Mouse (Mus musculus): ENCODE results near the gene Osbp2. TPM values are rescaled to one million over a fixed set of nuclear protein-coding genes. Genes with fewer than 3 reads are reported as not detected.

Gene Osbp2
- total RNA-seq, 1 experiment, result 0.27 TPM

GRCm38 (mm10) chr11:3879836-3880235, 16.1 kb upstream of the Osbp2 start:
- H3K9ac ChIP-seq (ENCODE audit: insufficient read depth, low read depth, low read length, poor library complexity, severe bottlenecking), result no peak overlapping the region
- in situ Hi-C loops (cut with MboI; ENCODE audit: low sequenced_read_pairs in 2 of 2, unreplicated experiment in 2 of 2), result no loop called here
- no peaks in the 10 kb centered on the region for H3K36me3 ChIP-seq (ENCODE audit: control insufficient read depth, insufficient read depth, low read length, poor library complexity, severe bottlenecking)
- TF ChIP-seq ZC3H11A (IDR thresholded peaks at IDR 0.05; ENCODE audit: borderline replicate concordance, low read depth, low read length), result peak; percentile 74
- no peak for TF ChIP-seq CHD2 (IDR thresholded peaks at IDR 0.05; ENCODE audit: low read depth, low read length)
- no peaks in the 10 kb centered on the region for H3K9me3 ChIP-seq (ENCODE audit: control insufficient read depth, insufficient read depth, low read depth, low read length)
- peaks cover 0 to 4% of the 10 kb centered on the region in 2 experiments; a peak in 1 of 4 replicates for H3K4me1 ChIP-seq (ENCODE audit: control insufficient read depth in 2 of 2, insufficient read depth in 2 of 2, low read length in 2 of 2, poor library complexity in 1 of 2)
- H3K4me3 ChIP-seq (ENCODE audit: insufficient read depth in 1 of 2, low read depth in 1 of 2, low read length in 2 of 2, poor library complexity in 1 of 2, severe bottlenecking in 1 of 2), result no peak overlapping the region
- peak; percentile 86 for DNase-seq (ENCODE audit: low read depth, low spot score)
- H3K27ac ChIP-seq (ENCODE audit: insufficient read depth, low read depth, low read length, poor library complexity, severe bottlenecking), result no peak overlapping the region

- Histone ChIP-seq H3K4me3 (ENCODE audit: insufficient read depth in 1 of 2, low read depth in 1 of 2, low read length in 2 of 2, poor library complexity in 1 of 2, severe bottlenecking in 1 of 2) (no peak overlapping the region), H3K27ac (ENCODE audit: insufficient read depth, low read depth, low read length, poor library complexity, severe bottlenecking) (no peak overlapping the region; the same call in 1 of the 2 replicates), H3K4me1 (ENCODE audit: control insufficient read depth in 2 of 2, insufficient read depth in 2 of 2, low read length in 2 of 2, poor library complexity in 1 of 2) (peaks cover 0 to 4% of the 10 kb centered on the region in 2 experiments; a peak in 1 of 4 replicates), H3K36me3 (ENCODE audit: control insufficient read depth, insufficient read depth, low read length, poor library complexity, severe bottlenecking) (no peaks in the 10 kb centered on the region), H3K9me3 (ENCODE audit: control insufficient read depth, insufficient read depth, low read depth, low read length) (no peaks in the 10 kb centered on the region), H3K9ac (ENCODE audit: insufficient read depth, low read depth, low read length, poor library complexity, severe bottlenecking) (no peak overlapping the region)
- DNase-seq (ENCODE audit: low read depth, low spot score), result no peak
- TF ChIP-seq MAFK (IDR thresholded peaks at IDR 0.05; ENCODE audit: insufficient read depth, low read depth, low read length), result no peak
- no peak for TF ChIP-seq HCFC1 (IDR thresholded peaks at IDR 0.05; ENCODE audit: borderline replicate concordance, insufficient read depth, low read length)
- no peak for TF ChIP-seq ZNF384 (IDR thresholded peaks at IDR 0.05; ENCODE audit: low read depth, low read length)
- TF ChIP-seq CHD2 (IDR thresholded peaks at IDR 0.05; ENCODE audit: low read depth, low read length), result no peak
- no peak for TF ChIP-seq ZC3H11A (IDR thresholded peaks at IDR 0.05; ENCODE audit: borderline replicate concordance, low read depth, low read length)
- in situ Hi-C loops (cut with MboI; ENCODE audit: low sequenced_read_pairs in 2 of 2, unreplicated experiment in 2 of 2), result no loop called here
These were observed 15.0 kb upstream of the Osbp2 start for GRCm38 (mm10) chr11:3878660-3879059.

- in situ Hi-C loops (cut with MboI; ENCODE audit: low sequenced_read_pairs in 2 of 2, unreplicated experiment in 2 of 2), result no loop called here
- no peaks in the 10 kb centered on the region for H3K36me3 ChIP-seq (ENCODE audit: control insufficient read depth, insufficient read depth, low read length, poor library complexity, severe bottlenecking)
- no peak overlapping the region for H3K4me3 ChIP-seq (ENCODE audit: insufficient read depth in 1 of 2, low read depth in 1 of 2, low read length in 2 of 2, poor library complexity in 1 of 2, severe bottlenecking in 1 of 2)
- DNase-seq (ENCODE audit: low read depth, low spot score), result no peak
- H3K9ac ChIP-seq (ENCODE audit: insufficient read depth, low read depth, low read length, poor library complexity, severe bottlenecking), result no peak overlapping the region
- H3K27ac ChIP-seq (ENCODE audit: insufficient read depth, low read depth, low read length, poor library complexity, severe bottlenecking), result no peak overlapping the region
- TF ChIP-seq HCFC1 (IDR thresholded peaks at IDR 0.05; ENCODE audit: borderline replicate concordance, insufficient read depth, low read length) (no peak), CHD2 (IDR thresholded peaks at IDR 0.05; ENCODE audit: low read depth, low read length) (no peak), ZNF384 (IDR thresholded peaks at IDR 0.05; ENCODE audit: low read depth, low read length) (no peak), MAFK (IDR thresholded peaks at IDR 0.05; ENCODE audit: insufficient read depth, low read depth, low read length) (no peak)
- H3K9me3 ChIP-seq (ENCODE audit: control insufficient read depth, insufficient read depth, low read depth, low read length), result no peaks in the 10 kb centered on the region
- peaks cover 0 to 4% of the 10 kb centered on the region in 2 experiments; a peak in 1 of 4 replicates for H3K4me1 ChIP-seq (ENCODE audit: control insufficient read depth in 2 of 2, insufficient read depth in 2 of 2, low read length in 2 of 2, poor library complexity in 1 of 2)
These were observed 12.7 kb upstream of the Osbp2 start for GRCm38 (mm10) chr11:3876419-3876818.

DNA sequence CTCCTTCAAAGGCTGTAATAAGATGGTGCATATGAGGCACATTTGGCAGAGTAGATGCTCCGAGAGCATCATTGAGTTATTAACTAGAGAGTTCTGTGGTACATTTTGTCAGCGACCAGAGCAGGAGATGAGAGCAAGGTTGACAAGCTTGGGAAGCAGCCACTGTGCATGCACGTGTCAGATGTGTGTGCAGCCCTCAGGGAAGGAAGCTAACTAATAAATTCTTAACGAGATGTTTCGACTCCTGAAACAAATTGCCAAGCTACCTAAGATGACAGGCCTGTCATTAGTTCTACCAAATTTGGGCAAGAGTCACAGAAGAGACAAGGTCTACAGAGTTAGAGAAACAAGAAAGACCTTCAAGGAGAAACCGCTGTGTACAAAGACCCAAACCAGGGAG, 640 bp upstream of the Osbp2 start:
- Histone ChIP-seq H3K36me3 (ENCODE audit: control insufficient read depth, insufficient read depth, low read length, poor library complexity, severe bottlenecking) (no peaks in the 10 kb centered on the region), H3K4me3 (ENCODE audit: insufficient read depth in 1 of 2, low read depth in 1 of 2, low read length in 2 of 2, poor library complexity in 1 of 2, severe bottlenecking in 1 of 2) (peak overlapping the region; percentile 70 to 78), H3K27ac (ENCODE audit: insufficient read depth, low read depth, low read length, poor library complexity, severe bottlenecking) (no peak overlapping the region), H3K4me1 (ENCODE audit: control insufficient read depth in 2 of 2, insufficient read depth in 2 of 2, low read length in 2 of 2, poor library complexity in 1 of 2) (peaks cover 0 to 2% of the 10 kb centered on the region in 2 experiments; a peak in 1 of 4 replicates), H3K9ac (ENCODE audit: insufficient read depth, low read depth, low read length, poor library complexity, severe bottlenecking) (no peak overlapping the region), H3K9me3 (ENCODE audit: control insufficient read depth, insufficient read depth, low read depth, low read length) (no peaks in the 10 kb centered on the region)
- TF ChIP-seq HCFC1 (IDR thresholded peaks at IDR 0.05; ENCODE audit: borderline replicate concordance, insufficient read depth, low read length) (no peak), ZC3H11A (IDR thresholded peaks at IDR 0.05; ENCODE audit: borderline replicate concordance, low read depth, low read length) (no peak), MAFK (IDR thresholded peaks at IDR 0.05; ENCODE audit: insufficient read depth, low read depth, low read length) (no peak), CHD2 (IDR thresholded peaks at IDR 0.05; ENCODE audit: low read depth, low read length) (no peak), ZNF384 (IDR thresholded peaks at IDR 0.05; ENCODE audit: low read depth, low read length) (no peak)
- in situ Hi-C loops (cut with MboI; ENCODE audit: low sequenced_read_pairs in 2 of 2, unreplicated experiment in 2 of 2), result no loop called here
- no peak for DNase-seq (ENCODE audit: low read depth, low spot score)

Measured in ES-E14 (cell line).